Mouse (Mus musculus) ZHBTc4 (cell line): ENCODE data around the gene C1qtnf12.

ENCODE experiments used
- DNase-seq: peaks from one replicate; pipeline ENCODE4 v3.0.0-alpha.2; 2011; ENCODE audit warnings: low read depth, low spot score

Gene C1qtnf12

DNA sequence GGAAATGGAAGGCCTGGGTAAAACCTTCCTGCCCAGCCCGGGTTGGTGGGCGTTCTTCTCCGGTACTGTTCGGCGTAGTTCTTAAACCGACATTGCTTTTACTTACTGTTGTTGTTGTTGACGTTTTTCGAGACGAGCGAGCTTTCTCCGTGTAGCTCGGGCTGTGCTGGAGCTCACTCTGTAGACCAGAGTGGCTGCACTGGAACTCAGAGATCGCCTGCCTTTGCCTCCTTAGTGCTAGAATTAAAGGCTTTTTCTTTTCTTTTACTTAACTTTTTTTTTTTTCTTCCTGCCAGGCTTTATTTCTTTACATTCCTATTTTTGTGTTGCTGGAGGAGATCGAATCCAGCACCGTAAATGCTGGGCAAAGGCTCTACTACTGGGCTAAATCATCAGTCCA lies 31.5 kb downstream of the C1qtnf12 start:
- DNase-seq, result no peak

DNA sequence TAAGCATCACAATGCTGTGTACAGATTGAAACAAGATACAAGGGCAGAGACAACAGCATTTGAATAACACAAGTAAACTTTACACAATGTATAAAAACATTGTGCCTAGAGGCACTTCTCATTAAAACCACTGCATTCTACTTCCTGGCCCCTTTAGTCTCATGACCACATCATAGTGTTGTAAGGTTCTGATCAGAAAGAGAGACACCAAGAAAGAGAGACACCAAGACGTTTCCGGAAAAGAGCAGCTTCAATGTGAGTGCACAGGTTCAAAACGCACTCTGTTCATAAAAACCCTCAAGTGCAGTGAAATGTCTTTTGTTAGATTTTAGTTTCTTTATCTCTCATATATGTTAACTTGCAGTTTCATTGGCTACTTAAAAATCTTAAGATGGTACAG lies 42.0 kb downstream of the C1qtnf12 start:
- DNase-seq, result no peak

GRCm38 (mm10) chr4:156008369-156008768 lies 46.3 kb downstream of the C1qtnf12 start:
- no peak for DNase-seq

- no peak for DNase-seq
These were observed 51.5 kb downstream of the C1qtnf12 start, which contains the start of gene Tnfrsf4 for GRCm38 (mm10) chr4:156013637-156014036. TSS of gene Tnfrsf4 (plus strand) at chr4:156013843.

- no peak for DNase-seq
These were observed 52.3 kb downstream of the C1qtnf12 start for GRCm38 (mm10) chr4:156014436-156014835.
